Mouse (Mus musculus) retina, postnatal 7 days (tissue): ENCODE measurements at regions not wholly inside any gene's neighbourhood (a gene's known extent, or its start where the extent isn't known, plus 50 kb on each side); places are given as distances from the start of the nearest gene placed in this dataset.

Experiments used
- DNase-seq: peaks from one replicate; pipeline ENCODE4 v3.0.0-alpha.2; 2012; ENCODE audit warnings: low read depth, low spot score

GRCm38 (mm10) chr11:111443381-111443780 is 377.4 kb downstream of the Kcnj2 start:
- DNase-seq = no peak

- no peak for DNase-seq
These were observed 378.8 kb downstream of the Kcnj2 start for GRCm38 (mm10) chr11:111444791-111445190.

GRCm38 (mm10) chr11:111445764-111446163 is 379.8 kb downstream of the Kcnj2 start:
- peak; percentile 49 for DNase-seq

GRCm38 (mm10) chr11:111450811-111451494 is 385.0 kb downstream of the Kcnj2 start:
- no peak for DNase-seq

GRCm38 (mm10) chr11:111460046-111460445 is 394.1 kb downstream of the Kcnj2 start:
- no peak for DNase-seq

- DNase-seq = no peak
These were observed 419.0 kb downstream of the Kcnj2 start for GRCm38 (mm10) chr11:111484981-111485380.

- no peak for DNase-seq
These were observed 446.5 kb downstream of the Kcnj2 start for GRCm38 (mm10) chr11:111512471-111512870.

- DNase-seq = no peak
These were observed 456.8 kb downstream of the Kcnj2 start for GRCm38 (mm10) chr11:111522716-111523115.

- DNase-seq = no peak
These were observed 457.5 kb downstream of the Kcnj2 start for GRCm38 (mm10) chr11:111523465-111523864.

GRCm38 (mm10) chr11:111526010-111526742 is 460.2 kb downstream of the Kcnj2 start:
- no peak for DNase-seq

GRCm38 (mm10) chr11:111529591-111529990 is 463.6 kb downstream of the Kcnj2 start:
- DNase-seq = no peak

- no peak for DNase-seq
These were observed 464.9 kb downstream of the Kcnj2 start for GRCm38 (mm10) chr11:111530912-111531311.

GRCm38 (mm10) chr11:111532457-111532856 is 466.5 kb downstream of the Kcnj2 start:
- peak; percentile 20 for DNase-seq

- peak; percentile 56 for DNase-seq
These were observed 470.3 kb downstream of the Kcnj2 start for GRCm38 (mm10) chr11:111536040-111536836.

- DNase-seq = peak; percentile 45
These were observed 471.7 kb downstream of the Kcnj2 start for GRCm38 (mm10) chr11:111537654-111538053.

- no peak for DNase-seq
These were observed 474.0 kb downstream of the Kcnj2 start for GRCm38 (mm10) chr11:111539960-111540359.

- DNase-seq = no peak
These were observed 479.3 kb downstream of the Kcnj2 start for GRCm38 (mm10) chr11:111545291-111545690.

GRCm38 (mm10) chr11:111555131-111555530 is 489.2 kb downstream of the Kcnj2 start:
- DNase-seq = no peak

GRCm38 (mm10) chr11:111555615-111556014 is 489.7 kb downstream of the Kcnj2 start:
- no peak for DNase-seq

- no peak for DNase-seq
These were observed 492.6 kb downstream of the Kcnj2 start for GRCm38 (mm10) chr11:111558302-111559140.

- DNase-seq = no peak
These were observed 497.2 kb downstream of the Kcnj2 start for GRCm38 (mm10) chr11:111563171-111563570.
